Mouse (Mus musculus) intestine, postnatal 0 days (tissue): Measurements from ENCODE around the gene Dock2. TPM values are rescaled to one million over a fixed set of nuclear protein-coding genes. Genes with fewer than 3 reads are reported as not detected.

Source experiments
- ATAC-seq: fragments of 200-750 bp; cut with Nextera tagmentation; 2 replicates; pipeline ENCODE4 v1.8.0; 2017; ENCODE audit warnings: mild to moderate bottlenecking, moderate TSS enrichment, moderate library complexity
- H3K27ac ChIP-seq: fragments of 300-500 bp; sonication (generic); 2 replicates; pipeline ENCODE4 v1.5.1; 2014; ENCODE audit warnings: mild to moderate bottlenecking, low read depth, low read length, moderate library complexity
- H3K27me3 ChIP-seq: fragments of 300-500 bp; sonication (generic); replicated peaks from 2 replicates; pipeline ENCODE4 v1.6.1; 2014; ENCODE audit warnings: low read length, mixed read lengths; ENCODE audit not compliant: control insufficient read depth, insufficient read depth
- H3K36me3 ChIP-seq: fragments of 300-500 bp; sonication (generic); 2 replicates; pipeline ENCODE4 v1.6.1; 2014; ENCODE audit warnings: mild to moderate bottlenecking, moderate library complexity; ENCODE audit not compliant: control insufficient read depth, insufficient read depth
- H3K4me1 ChIP-seq: fragments of 300-500 bp; sonication (generic); replicated peaks from 2 replicates; pipeline ENCODE4 v1.6.1; 2014; ENCODE audit warnings: antibody characterized with exemption, low read length, mixed read lengths; ENCODE audit not compliant: control insufficient read depth, insufficient read depth
- H3K4me2 ChIP-seq: fragments of 300-500 bp; sonication (generic); replicated peaks from 2 replicates; pipeline ENCODE4 v1.6.1; 2014; ENCODE audit warnings: low read depth, mild to moderate bottlenecking, moderate library complexity
- H3K4me3 ChIP-seq: fragments of 300-500 bp; sonication (generic); 2 replicates; pipeline ENCODE4 v1.5.1; 2014; ENCODE audit warnings: low read depth, low read length
- H3K9ac ChIP-seq: fragments of 300-500 bp; sonication (generic); 2 replicates; pipeline ENCODE4 v1.6.1; 2014; ENCODE audit warnings: mild to moderate bottlenecking, low read depth, low read length
- H3K9me3 ChIP-seq: fragments of 300-500 bp; sonication (generic); 2 replicates; pipeline ENCODE4 v1.6.1; 2016; ENCODE audit warnings: mixed run types; ENCODE audit not compliant: control insufficient read depth
- CTCF ChIP-seq: sonication (generic); IDR thresholded peaks from 2 replicates; pipeline ENCODE4 v1.5.1; 2016; ENCODE audit warnings: low read depth, mild to moderate bottlenecking, control low read depth, antibody characterized with exemption, moderate library complexity
- WGBS: fragments of 180-500 bp; shearing (Covaris S2); extraction: QIAGEN DNeasy Blood & Tissue Kit; methylation state at CpG from one replicate; pipeline ENCODE4 v1.1.7; 2014; 5-methylcytosine and 5-hydroxymethylcytosine counted together
- polyA plus RNA-seq: library from polyadenylated mRNA; unstranded; fragments of >200 nt; fragmentation: Nextera tagmentation; extraction: Ambion mirVana; gene quantifications from 2 replicates; pipeline ENCODE4 v1.2.1, GENCODE M21; 2015

Dock2 gene
- polyA plus RNA-seq, 1 experiment from 2014 or later: 0.60 TPM

- Histone ChIP-seq H3K9ac (no peak overlapping the region), H3K36me3 (no peaks in the 10 kb centered on the region), H3K9me3 (no peaks in the 10 kb centered on the region), H3K4me2 (no peak overlapping the region), H3K4me3 (no peak overlapping the region), H3K27me3 (no peaks in the 10 kb centered on the region), H3K27ac (no peak overlapping the region), H3K4me1 (no peaks in the 10 kb centered on the region)
- TF ChIP-seq CTCF: no peak
- ATAC-seq: no peak
- 94% methylated on average over 4 of the region's 4 CpGs for WGBS
These were observed 6.2 kb downstream of the Dock2 start for GRCm38 (mm10) chr11:34777529-34777928.

- no peak for TF ChIP-seq CTCF
- Histone ChIP-seq H3K4me2 (no peak overlapping the region), H3K27ac (no peak overlapping the region), H3K9ac (no peak overlapping the region), H3K9me3 (no peaks in the 10 kb centered on the region), H3K4me3 (no peak overlapping the region), H3K36me3 (no peaks in the 10 kb centered on the region), H3K27me3 (no peaks in the 10 kb centered on the region), H3K4me1 (no peaks in the 10 kb centered on the region)
- 61% methylated on average over 2 of the region's 2 CpGs for whole genome bisulfite sequencing
- ATAC-seq: no peak
These were observed 7.6 kb downstream of the Dock2 start for GRCm38 (mm10) chr11:34776054-34776453.

- Histone ChIP-seq H3K9ac (no peak overlapping the region), H3K27ac (no peak overlapping the region), H3K27me3 (no peaks in the 10 kb centered on the region), H3K4me3 (no peak overlapping the region), H3K9me3 (no peaks in the 10 kb centered on the region), H3K4me1 (no peaks in the 10 kb centered on the region), H3K4me2 (no peak overlapping the region), H3K36me3 (no peaks in the 10 kb centered on the region)
- TF ChIP-seq CTCF: no peak
- WGBS: 65% methylated on average over 2 of the region's 2 CpGs
- ATAC-seq: no peak
These were observed 9.1 kb downstream of the Dock2 start for GRCm38 (mm10) chr11:34774636-34775035.

- 84% methylated on average over 9 of the region's 9 CpGs for WGBS
- Histone ChIP-seq H3K4me3 (no peak overlapping the region), H3K36me3 (no peaks in the 10 kb centered on the region), H3K4me1 (no peaks in the 10 kb centered on the region), H3K9me3 (no peaks in the 10 kb centered on the region), H3K4me2 (no peak overlapping the region), H3K9ac (no peak overlapping the region), H3K27ac (no peak overlapping the region), H3K27me3 (no peaks in the 10 kb centered on the region)
- ATAC-seq: no peak
- no peak for TF ChIP-seq CTCF
These were observed 10.3 kb downstream of the Dock2 start for GRCm38 (mm10) chr11:34773304-34773895.

GRCm38 (mm10) chr11:34771221-34771986 lies 12.3 kb downstream of the Dock2 start:
- no peak overlapping the region for H3K9ac ChIP-seq
- no peak for ATAC-seq
- H3K4me2 ChIP-seq: no peak overlapping the region
- no peaks in the 10 kb centered on the region for H3K36me3 ChIP-seq
- no peaks in the 10 kb centered on the region for H3K9me3 ChIP-seq
- no peaks in the 10 kb centered on the region for H3K27me3 ChIP-seq
- H3K27ac ChIP-seq: no peak overlapping the region
- TF ChIP-seq CTCF: no peak
- no peaks in the 10 kb centered on the region for H3K4me1 ChIP-seq
- WGBS: 54% methylated on average over 12 of the region's 12 CpGs
- H3K4me3 ChIP-seq: no peak overlapping the region

- Histone ChIP-seq H3K27ac (no peak overlapping the region), H3K4me1 (no peaks in the 10 kb centered on the region), H3K27me3 (no peaks in the 10 kb centered on the region), H3K9ac (no peak overlapping the region), H3K4me2 (no peak overlapping the region), H3K36me3 (no peaks in the 10 kb centered on the region), H3K4me3 (no peak overlapping the region), H3K9me3 (no peaks in the 10 kb centered on the region)
- no peak for TF ChIP-seq CTCF
- ATAC-seq: no peak
- WGBS: 57% methylated on average over 4 of the region's 4 CpGs
These were observed 13.0 kb downstream of the Dock2 start for GRCm38 (mm10) chr11:34770666-34771065.
